Comparison of ENCODE assay signal across 8 mouse cellular contexts in genomic region chr4:135317966-135318365, GRCm38 (mm10). TPM values are rescaled to one million over a fixed set of nuclear protein-coding genes. Genes with fewer than 3 reads are reported as not detected.
A peak's percentile ranks its signal among the peaks of the same experiment; 100 is the strongest.
DNase-seq lines count a peak whose midpoint lies in the region; ATAC-seq lines count a peak whose summit lies in the region.

No protein-coding gene starts in this region.

- WGBS in heart, embryonic 12.5 days: 20% methylated on average over 2 of the region's 2 CpGs
- WGBS in hindbrain, embryonic 16.5 days: 25% methylated on average over 2 of the region's 2 CpGs

- H3K9me3 ChIP-seq in heart, embryonic 12.5 days (replicated peaks): peaks cover 6% of the 10 kb centered on the region; the same call in 1 of the 2 replicates
- H3K9me3 ChIP-seq in hindbrain, embryonic 16.5 days (ENCODE audit: control insufficient read depth, low read length): no peaks in the 10 kb centered on the region

- no peak overlapping the region for H3K27ac ChIP-seq in heart, embryonic 12.5 days (ENCODE audit: poor library complexity, severe bottlenecking)
- no peak overlapping the region for H3K27ac ChIP-seq in hindbrain, embryonic 16.5 days (ENCODE audit: low read depth, low read length)

- H3K27me3 ChIP-seq in heart, embryonic 12.5 days (replicated peaks): no peaks in the 10 kb centered on the region
- H3K27me3 ChIP-seq in hindbrain, embryonic 16.5 days (replicated peaks; ENCODE audit: control insufficient read depth, insufficient read depth, low read length): no peaks in the 10 kb centered on the region

- H3K36me3 ChIP-seq in heart, embryonic 12.5 days: peaks cover 76% of the 10 kb centered on the region
- peaks cover 46% of the 10 kb centered on the region for H3K36me3 ChIP-seq in hindbrain, embryonic 16.5 days (ENCODE audit: control insufficient read depth, insufficient read depth, low read length)

- no peak overlapping the region for H3K4me2 ChIP-seq in heart, embryonic 12.5 days
- no peak overlapping the region for H3K4me2 ChIP-seq in hindbrain, embryonic 16.5 days (ENCODE audit: low read length)

- H3K4me3 ChIP-seq in heart, embryonic 12.5 days: no peak overlapping the region
- H3K4me3 ChIP-seq in hindbrain, embryonic 16.5 days (ENCODE audit: low read length): no peak overlapping the region

- ATAC-seq in heart, embryonic 12.5 days (ENCODE audit: insufficient number of reproducible peaks, low FRiP score): no peak
- ATAC-seq in hindbrain, embryonic 16.5 days: peak; percentile 84
- peak; percentile 57 for ATAC-seq in megakaryocyte progenitor cell, adult 5-6 weeks (replicated peaks; ENCODE audit: poor library complexity)

- peak; percentile 96 for DNase-seq in heart, adult 11 months
- peak; percentile 43 for DNase-seq in cerebellum, adult 9-10 months
- peak; percentile 84 for DNase-seq in forelimb bud, embryonic 11.5 days (ENCODE audit: low read depth, low spot score)
- DNase-seq in left cerebral cortex, postnatal 10 days (ENCODE audit: extremely low spot score in 1 of 2, low spot score in 2 of 2): peak; percentile 68 to 73
- DNase-seq in right cerebral cortex, postnatal 14 days: peak; percentile 73

- intact Hi-C loops in left cerebral cortex, postnatal 10 days (cut with DNase I): loop anchor here (2.0 kb wide), 1 partner anchor 99 kb away; no protein-coding TSS in a partner anchor

- peaks cover 19% of the 10 kb centered on the region for H3K4me1 ChIP-seq in heart, embryonic 12.5 days (replicated peaks)
- H3K4me1 ChIP-seq in hindbrain, embryonic 16.5 days (ENCODE audit: control insufficient read depth, insufficient read depth, low read depth, low read length): peaks cover 2% of the 10 kb centered on the region; the same call in 1 of the 2 replicates

- H3K9ac ChIP-seq in heart, embryonic 12.5 days: no peak overlapping the region
- no peak overlapping the region for H3K9ac ChIP-seq in hindbrain, embryonic 16.5 days (ENCODE audit: low read depth, low read length)

RNA-seq across cellular contexts. Expression of gene Srrm1, which starts 35.2 kb away (rescaled TPM):
- polyA plus RNA-seq in heart, embryonic 12.5 days (2016; fragmentation: Nextera tagmentation; extraction: Ambion mirVana): 170 and 178 TPM in 2 replicates
- 151 and 163 TPM in 2 replicates for polyA plus RNA-seq in hindbrain, embryonic 16.5 days (2015; fragmentation: Nextera tagmentation; extraction: Ambion mirVana)
- 100 to 1,000 TPM; 133 to 134 TPM for total RNA-seq in left cerebral cortex, postnatal 10 days (2021)
- 204 and 218 TPM in 2 replicates for total RNA-seq in megakaryocyte progenitor cell, adult 5-6 weeks (2015)
- 112 and 141 TPM in 2 replicates for total RNA-seq in megakaryocyte progenitor cell, adult 5-6 weeks (2017)

RNA-seq across cellular contexts. Expression of gene Clic4, which starts 45.4 kb away (rescaled TPM):
- polyA plus RNA-seq in heart, embryonic 12.5 days (2016; fragmentation: Nextera tagmentation; extraction: Ambion mirVana): 291 and 300 TPM in 2 replicates
- polyA plus RNA-seq in hindbrain, embryonic 16.5 days (2015; fragmentation: Nextera tagmentation; extraction: Ambion mirVana): 56.1 and 71.0 TPM in 2 replicates
- total RNA-seq in left cerebral cortex, postnatal 10 days (2021): 10 to 100 TPM; 27.1 to 27.6 TPM
- 28.2 and 34.1 TPM in 2 replicates for total RNA-seq in megakaryocyte progenitor cell, adult 5-6 weeks (2015)
- 29.9 and 35.1 TPM in 2 replicates for total RNA-seq in megakaryocyte progenitor cell, adult 5-6 weeks (2017)

Comparison
In these comparisons a context has a peak if more than half of its experiments do, and no peak if none do; other contexts are left out.
1. DNase-seq: peak in every context shown above with its lines; median percentile 96 in heart, adult 11 months; 84 in forelimb bud, embryonic 11.5 days; 73 in right cerebral cortex, postnatal 14 days; 70 in left cerebral cortex, postnatal 10 days; 43 in cerebellum, adult 9-10 months.